Mouse (Mus musculus) intestine, postnatal 0 days (tissue): ENCODE results near the gene Rhoq. TPM values are rescaled to one million over a fixed set of nuclear protein-coding genes. Genes with fewer than 3 reads are reported as not detected.

Source experiments
- ATAC-seq: fragments of 200-750 bp; cut with Nextera tagmentation; 2 replicates; pipeline ENCODE4 v1.8.0; 2017; ENCODE audit warnings: mild to moderate bottlenecking, moderate TSS enrichment, moderate library complexity
- H3K27ac ChIP-seq: fragments of 300-500 bp; sonication (generic); 2 replicates; pipeline ENCODE4 v1.5.1; 2014; ENCODE audit warnings: mild to moderate bottlenecking, low read depth, low read length, moderate library complexity
- H3K27me3 ChIP-seq: fragments of 300-500 bp; sonication (generic); replicated peaks from 2 replicates; pipeline ENCODE4 v1.6.1; 2014; ENCODE audit warnings: low read length, mixed read lengths; ENCODE audit not compliant: control insufficient read depth, insufficient read depth
- H3K36me3 ChIP-seq: fragments of 300-500 bp; sonication (generic); 2 replicates; pipeline ENCODE4 v1.6.1; 2014; ENCODE audit warnings: mild to moderate bottlenecking, moderate library complexity; ENCODE audit not compliant: control insufficient read depth, insufficient read depth
- H3K4me1 ChIP-seq: fragments of 300-500 bp; sonication (generic); replicated peaks from 2 replicates; pipeline ENCODE4 v1.6.1; 2014; ENCODE audit warnings: antibody characterized with exemption, low read length, mixed read lengths; ENCODE audit not compliant: control insufficient read depth, insufficient read depth
- H3K4me2 ChIP-seq: fragments of 300-500 bp; sonication (generic); replicated peaks from 2 replicates; pipeline ENCODE4 v1.6.1; 2014; ENCODE audit warnings: low read depth, mild to moderate bottlenecking, moderate library complexity
- H3K4me3 ChIP-seq: fragments of 300-500 bp; sonication (generic); 2 replicates; pipeline ENCODE4 v1.5.1; 2014; ENCODE audit warnings: low read depth, low read length
- H3K9ac ChIP-seq: fragments of 300-500 bp; sonication (generic); 2 replicates; pipeline ENCODE4 v1.6.1; 2014; ENCODE audit warnings: mild to moderate bottlenecking, low read depth, low read length
- H3K9me3 ChIP-seq: fragments of 300-500 bp; sonication (generic); 2 replicates; pipeline ENCODE4 v1.6.1; 2016; ENCODE audit warnings: mixed run types; ENCODE audit not compliant: control insufficient read depth
- CTCF ChIP-seq: sonication (generic); IDR thresholded peaks from 2 replicates; pipeline ENCODE4 v1.5.1; 2016; ENCODE audit warnings: low read depth, mild to moderate bottlenecking, control low read depth, antibody characterized with exemption, moderate library complexity
- WGBS: fragments of 180-500 bp; shearing (Covaris S2); extraction: QIAGEN DNeasy Blood & Tissue Kit; methylation state at CpG from one replicate; pipeline ENCODE4 v1.1.7; 2014; 5-methylcytosine and 5-hydroxymethylcytosine counted together
- polyA plus RNA-seq: library from polyadenylated mRNA; unstranded; fragments of >200 nt; fragmentation: Nextera tagmentation; extraction: Ambion mirVana; gene quantifications from 2 replicates; pipeline ENCODE4 v1.2.1, GENCODE M21; 2015

Rhoq gene
- polyA plus RNA-seq, 1 experiment from 2014 or later = 7.3 TPM

DNA sequence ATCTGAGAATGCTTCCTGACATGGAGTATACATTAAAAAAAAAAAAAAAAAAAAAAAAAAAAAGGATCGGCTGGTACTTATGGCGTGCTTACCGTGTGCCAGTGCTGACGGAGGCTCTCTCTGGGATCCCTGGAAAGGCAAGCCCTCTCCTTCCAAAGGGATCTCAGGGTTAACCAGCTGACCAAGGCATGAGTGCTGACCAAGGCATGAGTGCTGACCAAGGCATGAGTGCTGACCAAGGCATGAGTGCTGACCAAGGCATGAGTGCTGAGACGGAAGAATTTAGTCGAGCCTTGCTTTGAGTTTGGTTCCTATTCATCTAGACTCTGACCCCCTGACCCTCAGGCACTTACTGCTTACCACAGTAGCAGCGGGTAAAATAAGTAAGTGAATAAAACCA, 24.2 kb upstream of the Rhoq start:
- no peak for ATAC-seq
- H3K4me3 ChIP-seq = no peak overlapping the region
- H3K4me2 ChIP-seq = no peak overlapping the region

GRCm38 (mm10) chr17:86942112-86942511, 20.8 kb upstream of the Rhoq start:
- Histone ChIP-seq H3K4me3 (no peak overlapping the region), H3K27ac (no peak overlapping the region)
- no peak for ATAC-seq

More for the DNA sequence above, 24.2 kb upstream of the Rhoq start:
- H3K27ac ChIP-seq = no peak overlapping the region
- no peaks in the 10 kb centered on the region for H3K9me3 ChIP-seq
- no peak overlapping the region for H3K9ac ChIP-seq
- WGBS = 67% methylated on average over 7 of the region's 7 CpGs
- 0 out of 2 replicates have a peak, but pooled peaks cover 4% of the 10 kb centered on the region for H3K4me1 ChIP-seq
- no peak for TF ChIP-seq CTCF
- H3K36me3 ChIP-seq = no peaks in the 10 kb centered on the region
- H3K27me3 ChIP-seq = no peaks in the 10 kb centered on the region

DNA sequence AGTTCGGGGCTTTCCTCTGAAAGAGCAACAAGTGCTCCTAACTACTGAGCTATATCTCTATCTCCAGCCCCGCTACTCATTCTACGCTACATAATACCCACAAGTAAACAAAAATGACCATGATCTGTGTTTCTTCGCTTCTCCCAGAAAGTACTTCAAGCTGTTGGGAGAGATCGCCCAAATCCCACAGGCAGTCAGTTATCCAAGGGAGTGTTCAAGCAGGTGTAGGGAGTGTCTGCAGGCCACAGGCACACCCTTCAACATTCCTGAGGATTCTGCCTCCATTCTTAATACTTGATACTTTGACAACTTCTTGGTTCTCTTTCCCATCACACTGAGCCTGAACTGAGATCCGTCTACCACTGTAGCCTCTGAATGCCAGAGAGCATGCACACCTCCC, 19.7 kb upstream of the Rhoq start:
- Histone ChIP-seq H3K4me3 (no peak overlapping the region), H3K36me3 (no peaks in the 10 kb centered on the region), H3K9me3 (no peaks in the 10 kb centered on the region), H3K27me3 (no peaks in the 10 kb centered on the region), H3K4me1 (0 out of 2 replicates have a peak, but pooled peaks cover 1% of the 10 kb centered on the region), H3K4me2 (no peak overlapping the region), H3K9ac (no peak overlapping the region), H3K27ac (no peak overlapping the region)
- 79% methylated on average over 6 of the region's 6 CpGs for WGBS
- TF ChIP-seq CTCF = no peak
- no peak for ATAC-seq

More at GRCm38 (mm10) chr17:86942112-86942511, 20.8 kb upstream of the Rhoq start:
- Histone ChIP-seq H3K9me3 (no peaks in the 10 kb centered on the region), H3K4me1 (0 out of 2 replicates have a peak, but pooled peaks cover 4% of the 10 kb centered on the region), H3K36me3 (no peaks in the 10 kb centered on the region), H3K27me3 (no peaks in the 10 kb centered on the region), H3K4me2 (no peak overlapping the region), H3K9ac (no peak overlapping the region)
- 71% methylated on average over 6 of the region's 6 CpGs for WGBS
- no peak for TF ChIP-seq CTCF

DNA sequence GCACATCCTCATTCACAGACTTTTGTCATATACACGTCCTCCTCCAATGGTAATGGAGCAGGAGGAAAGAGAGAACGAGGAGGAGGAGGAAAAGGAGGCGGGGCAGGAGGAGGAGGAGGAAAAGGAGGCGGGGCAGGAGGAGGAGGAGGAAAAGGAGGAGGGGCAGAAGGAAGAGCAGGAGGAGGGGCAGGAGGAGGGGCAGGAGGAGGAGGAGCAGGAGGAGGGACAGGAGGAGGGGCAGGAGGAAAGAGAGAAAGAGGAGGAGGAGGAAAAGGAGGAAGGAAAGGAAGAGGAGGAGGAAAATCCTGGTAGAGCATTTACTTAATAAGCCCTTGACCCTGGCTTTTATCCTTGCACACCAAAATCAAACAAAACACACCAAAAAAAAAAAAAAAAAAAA, 16.8 kb upstream of the Rhoq start:
- no peak overlapping the region for H3K9ac ChIP-seq
- no peaks in the 10 kb centered on the region for H3K36me3 ChIP-seq
- H3K4me1 ChIP-seq = no peaks in the 10 kb centered on the region
- no peak for TF ChIP-seq CTCF
- H3K27ac ChIP-seq = no peak overlapping the region
- H3K4me3 ChIP-seq = no peak overlapping the region
- no peaks in the 10 kb centered on the region for H3K27me3 ChIP-seq
- ATAC-seq = no peak
- no peaks in the 10 kb centered on the region for H3K9me3 ChIP-seq
- WGBS = 42% methylated on average over 4 of the region's 4 CpGs
- no peak overlapping the region for H3K4me2 ChIP-seq

GRCm38 (mm10) chr17:86947840-86948796, 14.8 kb upstream of the Rhoq start, which contains the start of gene Atp6v1e2:
TSS of gene Atp6v1e2 (minus strand) at chr17:86947897.
- no peak within 1 kb of the TSS for H3K9ac ChIP-seq
- no peaks in the 10 kb centered on the region for H3K36me3 ChIP-seq
- no peaks in the 10 kb centered on the region for H3K9me3 ChIP-seq
- H3K4me3 ChIP-seq = no peak within 1 kb of the TSS
- TF ChIP-seq CTCF = no peak
- H3K27me3 ChIP-seq = no peaks in the 10 kb centered on the region
- H3K4me1 ChIP-seq = no peaks in the 10 kb centered on the region
- H3K27ac ChIP-seq = no peak within 1 kb of the TSS
- no peak within 1 kb of the TSS for H3K4me2 ChIP-seq
- WGBS = 84% methylated on average over 28 of the region's 28 CpGs
- no peak for ATAC-seq

GRCm38 (mm10) chr17:86948801-86949200, 14.1 kb upstream of the Rhoq start:
- no peaks in the 10 kb centered on the region for H3K27me3 ChIP-seq
- no peak overlapping the region for H3K4me3 ChIP-seq
- no peak overlapping the region for H3K9ac ChIP-seq
- WGBS = 54% methylated on average over 6 of the region's 6 CpGs
- no peaks in the 10 kb centered on the region for H3K9me3 ChIP-seq
- no peak for TF ChIP-seq CTCF
- no peak overlapping the region for H3K4me2 ChIP-seq
- no peak for ATAC-seq
- no peaks in the 10 kb centered on the region for H3K4me1 ChIP-seq
- no peaks in the 10 kb centered on the region for H3K36me3 ChIP-seq
- no peak overlapping the region for H3K27ac ChIP-seq
